Mouse (Mus musculus) midbrain, embryonic 15.5 days (tissue): ENCODE measurements at regions not wholly inside any gene's neighbourhood (a gene's known extent, or its start where the extent isn't known, plus 50 kb on each side); places are given as distances from the start of the nearest gene placed in this dataset.
A peak's percentile ranks its signal among the peaks of the same experiment; 100 is the strongest.

ENCODE experiments used
- ATAC-seq: fragments of 200-750 bp; cut with Nextera tagmentation; replicated peaks from 2 replicates; pipeline ENCODE4 v1.8.0; 2017; ENCODE audit warnings: moderate TSS enrichment
- H3K27ac ChIP-seq: fragments of 300-500 bp; sonication (generic); 2 replicates; pipeline ENCODE4 v1.5.1; 2015; ENCODE audit warnings: mild to moderate bottlenecking, inconsistent platforms
- H3K27me3 ChIP-seq: fragments of 300-500 bp; sonication (generic); replicated peaks from 2 replicates; pipeline ENCODE4 v1.6.1; 2015; ENCODE audit warnings: inconsistent platforms
- H3K36me3 ChIP-seq: fragments of 300-500 bp; sonication (generic); replicated peaks from 2 replicates; pipeline ENCODE4 v1.6.1; 2015; ENCODE audit warnings: inconsistent platforms
- H3K4me1 ChIP-seq: fragments of 300-500 bp; sonication (generic); 2 replicates; pipeline ENCODE4 v1.6.1; 2015; ENCODE audit warnings: inconsistent platforms
- H3K4me2 ChIP-seq: fragments of 300-500 bp; sonication (generic); 2 replicates; pipeline ENCODE4 v1.6.1; 2015; ENCODE audit warnings: inconsistent platforms, mild to moderate bottlenecking, moderate library complexity
- H3K4me3 ChIP-seq: fragments of 300-500 bp; sonication (generic); 2 replicates; pipeline ENCODE4 v1.5.1; 2015; ENCODE audit warnings: mild to moderate bottlenecking, inconsistent platforms
- H3K9ac ChIP-seq: fragments of 300-500 bp; sonication (generic); 2 replicates; pipeline ENCODE4 v1.6.1; 2015; ENCODE audit warnings: mild to moderate bottlenecking, inconsistent platforms
- H3K9me3 ChIP-seq: fragments of 300-500 bp; sonication (generic); 2 replicates; pipeline ENCODE4 v1.6.1; 2016; ENCODE audit warnings: inconsistent platforms
- WGBS: fragments of 180-500 bp; shearing (Covaris S2); methylation state at CpG from one replicate; pipeline ENCODE4 v1.1.7; 2015; ENCODE audit warnings: mixed read lengths; 5-methylcytosine and 5-hydroxymethylcytosine counted together

DNA sequence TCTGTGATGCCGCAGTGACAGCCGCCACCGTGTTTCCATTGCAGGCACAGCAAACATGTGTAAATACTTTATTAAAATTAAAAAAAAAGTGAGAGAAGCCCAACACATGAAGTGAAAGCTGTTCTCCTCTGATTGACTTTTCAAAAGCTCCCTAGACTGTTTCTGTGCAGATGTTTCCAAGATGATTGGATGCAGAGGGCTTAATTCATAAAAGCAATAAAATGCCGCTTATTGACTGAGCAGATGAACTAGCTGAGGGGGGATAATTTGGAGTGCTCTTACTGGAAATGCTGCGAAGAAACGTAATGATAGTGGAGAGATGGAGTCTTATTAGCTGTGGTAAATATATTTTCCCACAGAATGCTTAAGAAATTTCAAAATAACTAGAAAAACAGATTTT lies 170.4 kb downstream of the Rnf144a start:
- Histone ChIP-seq H3K4me2 (no peak overlapping the region), H3K9me3 (no peaks in the 10 kb centered on the region), H3K27me3 (no peaks in the 10 kb centered on the region), H3K4me3 (no peak overlapping the region), H3K4me1 (no peaks in the 10 kb centered on the region), H3K9ac (no peak overlapping the region), H3K27ac (no peak overlapping the region), H3K36me3 (no peaks in the 10 kb centered on the region)
- 81% methylated on average over 6 of the region's 6 CpGs for WGBS
- ATAC-seq = no peak

DNA sequence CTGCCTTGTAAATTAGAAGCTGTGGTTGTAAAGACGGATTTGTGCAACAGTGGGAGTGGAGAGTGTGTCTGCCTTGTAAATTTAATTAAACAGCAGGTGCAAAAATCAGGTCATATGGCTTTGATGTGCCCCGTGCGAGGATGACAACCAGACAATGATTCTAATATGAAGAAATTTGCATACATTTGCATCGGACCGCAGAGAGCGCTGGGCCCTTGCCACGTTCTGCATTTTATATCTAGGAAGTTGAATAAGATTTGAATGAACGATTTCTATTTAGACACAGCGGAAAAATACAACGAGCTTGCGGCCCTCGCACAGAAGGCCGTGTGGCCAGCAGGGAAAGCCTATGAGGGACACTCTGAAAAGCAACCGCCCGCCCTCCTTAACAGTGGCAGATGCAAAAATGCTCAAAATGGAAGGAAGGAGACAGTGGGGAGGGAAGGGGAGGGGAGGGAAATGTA lies 187.5 kb downstream of the Rnf144a start:
- peak overlapping the region; percentile 42 for H3K27ac ChIP-seq
- H3K36me3 ChIP-seq = no peaks in the 10 kb centered on the region
- H3K4me3 ChIP-seq = no peak overlapping the region
- ATAC-seq = peak; percentile 75
- no peaks in the 10 kb centered on the region for H3K9me3 ChIP-seq
- peaks cover 13% of the 10 kb centered on the region for H3K4me1 ChIP-seq
- WGBS = 44% methylated on average over 15 of the region's 15 CpGs
- H3K4me2 ChIP-seq = no peak overlapping the region
- no peaks in the 10 kb centered on the region for H3K27me3 ChIP-seq
- H3K9ac ChIP-seq = no peak overlapping the region

DNA sequence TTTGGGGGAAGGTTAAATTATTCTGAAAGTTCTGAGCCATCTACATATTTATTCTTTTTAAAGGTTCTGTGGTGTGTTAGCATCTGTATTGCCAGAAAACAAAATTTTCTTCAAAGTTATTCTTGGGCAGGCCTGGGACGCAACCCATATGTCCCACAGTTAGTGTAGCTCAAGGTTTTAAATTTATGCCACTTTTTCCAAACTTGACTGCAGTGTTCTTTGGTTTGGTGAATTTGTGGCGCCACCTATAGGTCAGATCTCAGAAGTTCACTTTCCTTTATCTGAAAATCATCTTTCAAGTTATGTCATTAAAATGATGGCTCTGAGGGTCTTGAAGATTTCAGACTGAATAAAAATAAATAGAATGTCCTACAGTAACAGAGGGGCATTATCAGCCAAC lies 188.7 kb downstream of the Rnf144a start:
- no peaks in the 10 kb centered on the region for H3K36me3 ChIP-seq
- no peak overlapping the region for H3K4me3 ChIP-seq
- H3K27me3 ChIP-seq = no peaks in the 10 kb centered on the region
- H3K9ac ChIP-seq = no peak overlapping the region
- H3K9me3 ChIP-seq = no peaks in the 10 kb centered on the region
- 13% methylated on average over 2 of the region's 2 CpGs for WGBS
- no peak overlapping the region for H3K27ac ChIP-seq
- ATAC-seq = no peak
- H3K4me2 ChIP-seq = no peak overlapping the region
- peaks cover 13% of the 10 kb centered on the region for H3K4me1 ChIP-seq

DNA sequence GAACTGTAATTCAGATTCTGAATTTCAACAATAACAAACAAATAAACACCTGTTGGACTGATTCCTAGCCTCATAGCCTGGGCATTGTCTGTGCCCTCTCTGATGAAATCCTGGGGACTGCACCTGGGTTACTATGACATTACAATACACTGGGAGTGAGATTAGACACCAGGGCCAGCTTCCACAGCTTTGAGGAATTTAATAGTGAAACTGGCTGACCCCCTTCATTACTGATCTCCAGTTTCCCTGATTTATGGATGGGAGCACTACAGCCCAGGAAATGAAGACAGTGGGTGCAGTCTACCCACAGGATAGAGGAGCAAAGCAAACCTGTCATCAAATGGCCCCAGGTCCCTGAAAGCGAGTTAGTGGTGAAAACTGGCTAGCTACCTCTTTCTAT lies 202.6 kb downstream of the Rnf144a start:
- ATAC-seq = no peak

DNA sequence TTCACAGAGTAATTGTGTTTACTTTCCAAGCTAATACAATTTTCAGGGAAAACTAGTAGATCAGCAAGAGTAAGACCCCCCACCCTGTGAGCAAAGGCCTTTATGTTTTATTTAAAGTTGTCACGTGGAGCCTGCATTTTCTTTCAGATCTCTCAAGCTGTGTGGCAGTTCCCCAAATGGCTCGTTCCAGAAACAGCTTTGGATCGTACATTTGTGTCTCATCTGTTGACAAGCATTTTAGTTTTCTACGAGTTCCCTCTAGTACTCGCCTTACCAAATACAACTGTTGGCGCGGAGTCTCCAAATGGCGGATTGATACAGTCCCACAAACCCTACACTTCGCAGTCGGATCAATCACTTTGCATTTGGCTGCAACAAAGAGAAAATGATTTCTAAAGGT lies 203.6 kb downstream of the Rnf144a start:
- Histone ChIP-seq H3K4me2 (no peak overlapping the region), H3K4me3 (no peak overlapping the region), H3K9me3 (no peaks in the 10 kb centered on the region), H3K27me3 (no peaks in the 10 kb centered on the region), H3K36me3 (no peaks in the 10 kb centered on the region), H3K9ac (no peak overlapping the region), H3K27ac (no peak overlapping the region), H3K4me1 (peaks cover 7% of the 10 kb centered on the region)
- 55% methylated on average over 10 of the region's 10 CpGs for WGBS
- ATAC-seq = no peak

More for the DNA sequence above, 202.6 kb downstream of the Rnf144a start:
- H3K27ac ChIP-seq = no peak overlapping the region
- peaks cover 7% of the 10 kb centered on the region for H3K4me1 ChIP-seq
- H3K4me2 ChIP-seq = no peak overlapping the region
- H3K27me3 ChIP-seq = no peaks in the 10 kb centered on the region
- H3K36me3 ChIP-seq = no peaks in the 10 kb centered on the region
- no peak overlapping the region for H3K4me3 ChIP-seq
- no peak overlapping the region for H3K9ac ChIP-seq
- no peaks in the 10 kb centered on the region for H3K9me3 ChIP-seq
- WGBS = 75% methylated on average over 1 of the region's 1 CpGs

DNA sequence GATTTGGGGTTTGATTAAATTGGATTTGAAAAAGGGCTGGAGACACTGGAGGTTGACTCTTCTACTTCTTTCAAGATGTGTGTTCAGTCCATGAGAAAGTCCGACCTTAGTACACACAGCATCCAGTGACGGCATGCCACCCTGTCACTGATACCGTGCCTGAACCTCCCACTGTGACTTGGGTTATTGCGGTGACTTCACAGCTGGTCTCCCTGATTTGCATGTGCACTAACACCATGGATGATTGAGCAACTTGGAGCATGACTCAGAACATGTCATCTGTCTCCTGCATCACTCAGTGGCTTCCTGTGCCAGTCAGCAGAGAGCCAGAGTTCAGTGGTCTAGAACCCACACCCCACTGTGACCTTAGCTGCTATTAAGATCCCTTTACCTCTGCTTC lies 208.3 kb downstream of the Rnf144a start:
- H3K4me3 ChIP-seq = no peak overlapping the region
- H3K36me3 ChIP-seq = no peaks in the 10 kb centered on the region
- no peak overlapping the region for H3K4me2 ChIP-seq
- no peak overlapping the region for H3K9ac ChIP-seq
- no peaks in the 10 kb centered on the region for H3K9me3 ChIP-seq
- no peak for ATAC-seq
- H3K4me1 ChIP-seq = peaks cover 3% of the 10 kb centered on the region
- 85% methylated on average over 4 of the region's 4 CpGs for WGBS
- H3K27ac ChIP-seq = no peak overlapping the region
- H3K27me3 ChIP-seq = no peaks in the 10 kb centered on the region

DNA sequence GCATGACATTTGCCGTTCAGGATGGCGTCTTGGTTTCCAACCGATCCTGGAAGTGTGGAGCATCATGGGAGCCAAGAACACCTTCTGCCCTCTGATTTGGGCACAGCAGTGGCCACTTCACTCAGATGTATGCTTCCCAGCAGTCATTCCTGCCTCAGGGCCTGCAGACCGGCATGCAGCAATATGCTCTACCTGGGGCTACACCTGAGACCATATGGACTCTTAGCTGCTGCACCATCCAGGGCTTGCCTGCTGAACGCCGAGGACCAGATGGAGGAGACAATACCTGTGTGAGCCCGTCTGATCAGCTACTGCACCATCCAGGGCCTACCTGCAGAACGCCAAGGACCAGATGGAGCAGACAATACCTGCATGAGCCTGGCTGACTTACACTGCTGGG lies 209.0 kb downstream of the Rnf144a start:
- Histone ChIP-seq H3K9me3 (no peaks in the 10 kb centered on the region), H3K27ac (no peak overlapping the region), H3K4me1 (peaks cover 2% of the 10 kb centered on the region; the same call in 1 of the 2 replicates), H3K36me3 (no peaks in the 10 kb centered on the region), H3K27me3 (no peaks in the 10 kb centered on the region), H3K4me2 (no peak overlapping the region), H3K4me3 (no peak overlapping the region), H3K9ac (no peak overlapping the region)
- WGBS = 95% methylated on average over 8 of the region's 8 CpGs
- ATAC-seq = no peak

DNA sequence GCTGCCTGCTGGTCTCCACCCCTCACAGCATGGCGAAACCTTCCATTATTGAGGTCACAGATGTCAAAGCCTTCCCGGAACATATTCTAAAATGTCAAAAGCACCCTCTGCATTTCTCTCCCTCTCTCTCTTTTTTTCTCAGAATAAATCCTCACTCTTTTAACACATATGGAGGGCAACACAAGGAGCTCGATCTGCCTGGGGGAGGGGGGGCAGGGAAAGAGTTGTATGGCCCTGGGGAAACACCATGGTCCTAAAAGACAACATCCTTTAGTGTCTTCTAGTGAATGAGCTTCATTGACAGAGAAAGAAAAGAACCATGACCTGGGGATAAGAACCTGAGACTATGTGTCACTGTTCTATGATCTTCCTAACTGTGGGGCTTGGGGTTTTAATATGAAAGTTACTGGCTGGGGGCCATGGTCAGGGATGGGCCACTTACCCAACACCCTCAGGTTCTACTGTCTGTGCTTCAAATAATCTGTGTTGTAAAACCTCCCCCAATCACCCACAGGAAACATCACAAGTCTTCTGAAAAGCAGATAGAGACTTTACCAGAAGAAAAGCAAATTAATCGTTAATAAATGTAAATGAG lies 223.0 kb downstream of the Rnf144a start:
- Histone ChIP-seq H3K27ac (no peak overlapping the region), H3K4me2 (no peak overlapping the region), H3K9ac (no peak overlapping the region), H3K27me3 (no peaks in the 10 kb centered on the region), H3K4me3 (no peak overlapping the region), H3K4me1 (peaks cover 9% of the 10 kb centered on the region), H3K36me3 (no peaks in the 10 kb centered on the region), H3K9me3 (no peaks in the 10 kb centered on the region)
- 36% methylated on average over 4 of the region's 4 CpGs for WGBS
- ATAC-seq = no peak

DNA sequence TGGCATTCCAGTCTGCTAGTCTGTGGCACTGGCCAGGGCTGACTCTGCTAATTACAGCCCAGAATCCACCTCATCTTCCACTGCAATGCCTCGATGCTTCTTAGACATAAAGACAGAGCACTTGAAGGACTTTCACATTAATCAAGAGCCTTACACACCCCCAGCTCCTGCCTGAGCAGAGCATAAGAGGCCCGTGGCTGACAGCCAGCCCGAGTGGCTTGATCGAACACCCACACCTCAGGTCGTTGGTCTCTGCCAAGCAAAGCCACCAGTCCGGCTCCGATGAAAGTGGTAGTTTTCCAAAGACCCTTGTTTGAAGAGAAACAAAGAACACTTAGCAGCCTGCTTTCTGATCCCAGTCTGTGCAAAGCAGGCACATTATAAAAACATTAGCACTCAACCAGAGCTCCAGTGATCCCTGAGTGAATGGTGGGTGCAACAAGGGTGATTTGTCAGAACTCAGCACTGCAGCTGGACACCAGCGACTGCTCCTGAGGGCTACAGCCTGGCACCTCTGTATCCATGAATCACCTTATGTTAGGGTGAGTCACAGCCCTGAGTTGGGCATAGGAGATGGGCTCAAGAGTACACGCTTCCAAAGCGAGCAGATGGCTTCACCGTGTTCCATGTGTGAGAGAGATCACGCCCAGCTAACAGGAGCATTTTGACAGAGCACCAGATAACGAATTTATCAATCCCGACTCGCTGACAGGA lies 223.6 kb downstream of the Rnf144a start:
- ATAC-seq = no peak
- Histone ChIP-seq H3K4me1 (peaks cover 9% of the 10 kb centered on the region), H3K9ac (no peak overlapping the region), H3K4me2 (no peak overlapping the region), H3K27ac (no peak overlapping the region), H3K9me3 (no peaks in the 10 kb centered on the region), H3K27me3 (no peaks in the 10 kb centered on the region), H3K4me3 (no peak overlapping the region), H3K36me3 (no peaks in the 10 kb centered on the region)
- 38% methylated on average over 15 of the region's 15 CpGs for WGBS

DNA sequence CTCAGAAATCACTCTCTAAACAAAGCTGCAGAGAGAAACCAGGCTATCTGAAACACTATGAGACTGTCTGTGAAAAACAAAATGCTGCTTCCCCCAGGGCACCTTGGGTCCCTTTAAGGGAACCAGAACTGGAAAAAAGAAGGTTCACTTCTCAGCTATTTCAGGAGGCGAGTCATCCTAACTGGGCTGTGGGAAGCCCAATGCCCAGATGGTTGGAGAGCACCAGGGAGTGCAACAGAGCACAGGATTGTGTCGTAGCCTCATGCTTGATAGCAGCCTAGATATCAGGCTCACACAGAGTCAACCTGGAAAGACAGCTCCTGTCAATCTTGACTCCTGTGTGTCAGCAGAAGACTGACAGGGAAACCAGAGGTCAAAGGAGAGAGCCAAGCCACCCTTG lies 226.1 kb downstream of the Rnf144a start:
- H3K27ac ChIP-seq = no peak overlapping the region
- no peak for ATAC-seq
- no peaks in the 10 kb centered on the region for H3K27me3 ChIP-seq
- H3K9me3 ChIP-seq = no peaks in the 10 kb centered on the region
- no peaks in the 10 kb centered on the region for H3K36me3 ChIP-seq
- 83% methylated on average over 2 of the region's 2 CpGs for WGBS
- H3K4me1 ChIP-seq = peaks cover 9% of the 10 kb centered on the region
- no peak overlapping the region for H3K4me3 ChIP-seq
- H3K4me2 ChIP-seq = no peak overlapping the region
- no peak overlapping the region for H3K9ac ChIP-seq

DNA sequence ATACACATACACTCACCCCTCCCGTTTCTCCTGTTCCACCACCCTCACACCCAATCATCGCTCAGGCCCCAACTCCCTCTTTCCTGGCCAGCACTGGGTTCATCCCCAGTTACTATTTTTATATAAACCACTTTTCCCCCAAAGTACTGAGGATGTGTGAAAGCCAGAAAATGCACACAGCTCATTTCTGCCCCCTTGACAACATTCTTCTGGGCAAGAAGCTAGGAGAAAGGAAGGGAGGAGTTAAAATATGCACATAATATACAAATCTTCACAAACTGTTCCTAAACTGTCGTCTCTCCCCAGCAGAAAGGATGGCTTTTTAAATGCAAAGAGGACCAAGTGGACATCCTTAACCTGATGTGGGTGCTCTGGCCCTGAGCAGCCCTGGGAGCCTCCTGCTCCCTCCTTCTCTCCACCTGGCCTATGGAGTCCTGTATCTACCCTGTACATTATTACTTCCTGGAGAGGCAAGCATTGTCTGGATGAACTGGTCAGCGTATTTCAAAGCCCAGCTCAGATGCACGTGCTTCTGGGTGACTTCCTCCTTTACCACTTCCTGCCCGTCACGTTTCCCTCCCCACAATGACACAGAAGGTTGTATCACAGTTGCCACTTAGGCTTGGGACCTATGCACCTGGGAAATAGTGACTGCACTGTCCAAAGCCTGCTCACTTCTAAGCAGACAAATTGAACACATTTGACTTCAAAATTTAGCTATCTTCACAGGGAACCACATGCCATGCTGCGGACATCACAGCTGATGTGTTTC lies 227.8 kb downstream of the Rnf144a start:
- Histone ChIP-seq H3K9ac (no peak overlapping the region), H3K36me3 (no peaks in the 10 kb centered on the region), H3K27ac (no peak overlapping the region), H3K27me3 (no peaks in the 10 kb centered on the region), H3K4me3 (no peak overlapping the region), H3K9me3 (no peaks in the 10 kb centered on the region), H3K4me2 (no peak overlapping the region), H3K4me1 (peaks cover 9% of the 10 kb centered on the region)
- ATAC-seq = no peak
- 85% methylated on average over 8 of the region's 8 CpGs for WGBS

DNA sequence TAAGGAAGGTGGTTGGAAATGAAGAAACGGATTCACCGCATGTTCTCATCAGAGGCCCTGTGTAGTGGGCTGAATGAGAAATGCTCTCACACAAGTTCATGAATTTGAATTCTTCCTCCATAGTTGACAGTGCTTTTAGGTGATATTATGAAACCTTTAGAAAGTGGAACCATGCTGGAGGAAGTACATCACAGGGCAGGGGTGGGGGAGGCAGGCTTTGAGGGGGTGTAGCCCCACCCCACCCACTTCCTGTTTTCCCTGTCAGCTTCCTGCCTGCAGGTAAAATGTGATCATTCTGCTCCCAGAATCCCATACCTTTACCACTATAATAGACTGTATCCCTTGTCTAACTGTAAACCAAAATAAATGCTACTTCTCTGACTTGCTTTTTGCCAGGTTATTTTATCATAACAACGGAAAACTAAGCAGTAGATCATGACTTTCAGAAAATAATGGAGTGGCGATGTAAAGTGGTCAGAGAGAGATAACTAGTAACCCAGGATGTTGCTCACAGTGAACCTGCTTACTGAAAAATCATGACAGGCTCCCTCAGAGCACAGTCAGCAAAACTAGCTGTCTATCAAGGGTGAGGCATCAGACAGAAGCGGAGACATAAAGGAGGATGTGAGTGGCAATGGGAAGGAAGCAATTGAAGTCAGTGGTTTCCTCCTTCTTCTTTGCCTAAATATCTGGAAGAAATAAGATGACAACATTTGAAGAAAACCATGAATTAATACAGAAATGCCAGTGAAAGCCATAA lies 230.2 kb downstream of the Rnf144a start:
- H3K4me2 ChIP-seq = no peak overlapping the region
- H3K27ac ChIP-seq = no peak overlapping the region
- H3K9me3 ChIP-seq = no peaks in the 10 kb centered on the region
- no peaks in the 10 kb centered on the region for H3K36me3 ChIP-seq
- no peak overlapping the region for H3K9ac ChIP-seq
- ATAC-seq = no peak
- H3K27me3 ChIP-seq = no peaks in the 10 kb centered on the region
- H3K4me3 ChIP-seq = no peak overlapping the region
- no peaks in the 10 kb centered on the region for H3K4me1 ChIP-seq
- WGBS = 92% methylated on average over 5 of the region's 5 CpGs
